Mouse (Mus musculus): Measurements from ENCODE around the gene 1700025C18Rik. TPM values are rescaled to one million over a fixed set of nuclear protein-coding genes. Genes with fewer than 3 reads are reported as not detected.

Gene 1700025C18Rik
- polyA plus RNA-seq, 1 experiment = not detected

DNA sequence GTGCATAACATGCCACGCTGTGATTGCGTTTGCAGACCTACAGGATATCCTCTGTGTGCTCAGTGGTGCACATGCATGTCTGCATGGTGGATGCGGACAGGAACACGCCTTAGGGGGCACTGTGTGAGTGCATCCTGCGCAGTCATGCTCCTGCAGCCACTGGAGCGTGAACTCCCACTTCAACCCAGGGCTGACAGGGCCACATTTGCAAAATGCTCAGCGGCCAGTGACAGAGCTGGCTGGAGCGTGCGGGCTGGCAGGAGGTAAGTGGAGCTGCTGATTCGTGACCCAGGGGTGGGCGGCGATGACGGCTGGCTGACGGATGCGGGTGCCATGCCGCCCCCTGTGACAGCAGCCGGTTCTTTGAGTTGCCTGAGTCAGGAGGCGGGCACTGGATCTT is 16.0 kb upstream of the 1700025C18Rik start:
- no peak overlapping the region for H3K27ac ChIP-seq (ENCODE audit: insufficient read depth, low read length)
- H3K4me3 ChIP-seq (ENCODE audit: insufficient read depth, low read length) = no peak overlapping the region
- no peaks in the 10 kb centered on the region for H3K4me1 ChIP-seq (ENCODE audit: control insufficient read depth, insufficient read depth, low read length)
- no peak for TF ChIP-seq CTCF (IDR thresholded peaks at IDR 0.05; ENCODE audit: borderline replicate concordance, insufficient read depth, low read length)
- TF ChIP-seq POLR2A (IDR thresholded peaks at IDR 0.05; ENCODE audit: low read depth, low read length) = no peak

GRCm38 (mm10) chr2:165105513-165106079 is 15.0 kb upstream of the 1700025C18Rik start:
- Histone ChIP-seq H3K4me1 (ENCODE audit: control insufficient read depth, insufficient read depth, low read length) (no peaks in the 10 kb centered on the region), H3K4me3 (ENCODE audit: insufficient read depth, low read length) (no peak overlapping the region), H3K27ac (ENCODE audit: insufficient read depth, low read length) (no peak overlapping the region)
- TF ChIP-seq CTCF (IDR thresholded peaks at IDR 0.05; ENCODE audit: borderline replicate concordance, insufficient read depth, low read length) (no peak), POLR2A (IDR thresholded peaks at IDR 0.05; ENCODE audit: low read depth, low read length) (no peak)

GRCm38 (mm10) chr2:165102920-165103319 is 12.4 kb upstream of the 1700025C18Rik start:
- Histone ChIP-seq H3K4me1 (ENCODE audit: control insufficient read depth, insufficient read depth, low read length) (no peaks in the 10 kb centered on the region), H3K27ac (ENCODE audit: insufficient read depth, low read length) (no peak overlapping the region), H3K4me3 (ENCODE audit: insufficient read depth, low read length) (no peak overlapping the region)
- no peak for TF ChIP-seq POLR2A (IDR thresholded peaks at IDR 0.05; ENCODE audit: low read depth, low read length)

GRCm38 (mm10) chr2:165100749-165101148 is 10.2 kb upstream of the 1700025C18Rik start:
- H3K27ac ChIP-seq (ENCODE audit: insufficient read depth, low read length) = no peak overlapping the region
- no peak overlapping the region for H3K4me3 ChIP-seq (ENCODE audit: insufficient read depth, low read length)
- no peak for TF ChIP-seq CTCF (IDR thresholded peaks at IDR 0.05; ENCODE audit: borderline replicate concordance, insufficient read depth, low read length)
- no peak for TF ChIP-seq POLR2A (IDR thresholded peaks at IDR 0.05; ENCODE audit: low read depth, low read length)
- H3K4me1 ChIP-seq (ENCODE audit: control insufficient read depth, insufficient read depth, low read length) = no peaks in the 10 kb centered on the region

DNA sequence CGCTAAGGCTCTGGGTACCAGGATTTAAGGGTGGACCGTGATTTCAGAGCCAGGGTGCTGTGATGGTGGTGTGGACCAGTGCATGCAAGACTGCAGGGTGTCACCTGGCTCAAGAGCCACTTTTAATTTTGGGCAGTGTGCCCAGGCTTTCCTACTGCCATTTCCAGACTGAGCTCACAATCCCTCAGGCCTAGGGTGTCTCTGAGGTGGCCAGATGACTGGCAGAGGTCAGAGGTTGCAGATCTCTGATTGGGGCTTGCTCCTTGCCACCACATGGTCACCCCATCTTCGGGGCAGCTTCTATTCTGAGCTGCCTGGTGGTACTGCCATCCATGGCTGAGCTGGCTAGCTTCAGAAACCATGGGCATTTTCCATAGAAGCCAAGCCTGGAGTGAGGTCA is 8.3 kb upstream of the 1700025C18Rik start:
- TF ChIP-seq POLR2A (IDR thresholded peaks at IDR 0.05; ENCODE audit: low read depth, low read length) (no peak), CTCF (IDR thresholded peaks at IDR 0.05; ENCODE audit: borderline replicate concordance, insufficient read depth, low read length) (no peak)
- no peak overlapping the region for H3K4me3 ChIP-seq (ENCODE audit: insufficient read depth, low read length)
- no peak overlapping the region for H3K27ac ChIP-seq (ENCODE audit: insufficient read depth, low read length)
- no peaks in the 10 kb centered on the region for H3K4me1 ChIP-seq (ENCODE audit: control insufficient read depth, insufficient read depth, low read length)

- no peaks in the 10 kb centered on the region for H3K4me1 ChIP-seq (ENCODE audit: control insufficient read depth, insufficient read depth, low read length)
- TF ChIP-seq POLR2A (IDR thresholded peaks at IDR 0.05; ENCODE audit: low read depth, low read length) (no peak), CTCF (IDR thresholded peaks at IDR 0.05; ENCODE audit: borderline replicate concordance, insufficient read depth, low read length) (no peak)
- H3K27ac ChIP-seq (ENCODE audit: insufficient read depth, low read length) = no peak overlapping the region
- H3K4me3 ChIP-seq (ENCODE audit: insufficient read depth, low read length) = no peak overlapping the region
These were observed 5.8 kb upstream of the 1700025C18Rik start for GRCm38 (mm10) chr2:165096367-165096766.

DNA sequence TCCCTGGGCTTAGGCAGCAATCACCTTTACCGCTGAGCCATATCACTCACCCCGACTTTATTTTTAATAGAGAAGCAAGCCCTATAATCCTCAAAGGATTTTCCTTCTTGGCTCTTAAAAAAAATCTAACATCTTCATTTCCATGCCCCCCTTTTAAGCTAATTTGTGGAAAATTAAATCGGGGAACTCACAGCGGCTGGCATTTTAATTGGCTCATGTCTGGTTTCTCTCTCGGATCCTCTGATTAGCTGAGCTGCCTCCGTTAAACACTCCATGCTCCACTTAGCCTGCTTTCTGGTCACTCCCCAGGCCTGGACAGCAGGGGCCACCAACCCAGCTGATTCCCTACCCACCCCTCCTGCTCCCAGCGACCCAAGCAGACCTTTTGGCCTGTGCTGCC is 1.8 kb upstream of the 1700025C18Rik start:
- no peaks in the 10 kb centered on the region for H3K4me1 ChIP-seq (ENCODE audit: control insufficient read depth, insufficient read depth, low read length)
- no peak overlapping the region for H3K4me3 ChIP-seq (ENCODE audit: insufficient read depth, low read length)
- no peak for TF ChIP-seq POLR2A (IDR thresholded peaks at IDR 0.05; ENCODE audit: low read depth, low read length)
- TF ChIP-seq CTCF (IDR thresholded peaks at IDR 0.05; ENCODE audit: borderline replicate concordance, insufficient read depth, low read length) = no peak
- no peak overlapping the region for H3K27ac ChIP-seq (ENCODE audit: insufficient read depth, low read length)

DNA sequence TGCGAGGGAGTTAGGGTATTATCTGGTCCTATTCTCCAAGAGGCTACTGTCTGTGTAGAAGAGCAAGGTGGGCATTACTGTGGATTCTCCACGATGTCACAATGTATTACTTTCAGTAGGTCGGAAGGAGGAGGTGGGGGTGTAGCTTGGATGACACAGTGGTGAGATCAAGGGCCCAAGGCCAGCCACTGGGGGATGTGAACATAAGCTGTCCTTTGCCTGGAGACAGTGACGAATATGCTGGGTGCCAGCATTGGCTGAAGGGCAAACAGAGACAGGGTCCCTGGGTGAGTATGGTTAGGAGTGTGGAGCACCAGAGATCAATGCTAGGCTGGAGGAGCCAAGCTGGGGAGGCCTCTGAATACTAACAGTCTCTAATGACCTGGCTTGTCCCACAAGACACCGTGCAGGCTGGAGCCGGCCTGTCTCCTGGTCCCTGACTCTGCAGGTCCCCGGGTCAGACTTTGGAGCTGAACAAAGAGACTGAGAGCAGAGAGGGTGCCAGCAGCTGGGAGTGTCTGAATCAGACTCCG is 949 bp upstream of the 1700025C18Rik start:
- H3K27ac ChIP-seq (ENCODE audit: insufficient read depth, low read length) = no peak overlapping the region
- no peaks in the 10 kb centered on the region for H3K4me1 ChIP-seq (ENCODE audit: control insufficient read depth, insufficient read depth, low read length)
- TF ChIP-seq CTCF (IDR thresholded peaks at IDR 0.05; ENCODE audit: borderline replicate concordance, insufficient read depth, low read length) = no peak
- no peak for TF ChIP-seq POLR2A (IDR thresholded peaks at IDR 0.05; ENCODE audit: low read depth, low read length)
- H3K4me3 ChIP-seq (ENCODE audit: insufficient read depth, low read length) = no peak overlapping the region

DNA sequence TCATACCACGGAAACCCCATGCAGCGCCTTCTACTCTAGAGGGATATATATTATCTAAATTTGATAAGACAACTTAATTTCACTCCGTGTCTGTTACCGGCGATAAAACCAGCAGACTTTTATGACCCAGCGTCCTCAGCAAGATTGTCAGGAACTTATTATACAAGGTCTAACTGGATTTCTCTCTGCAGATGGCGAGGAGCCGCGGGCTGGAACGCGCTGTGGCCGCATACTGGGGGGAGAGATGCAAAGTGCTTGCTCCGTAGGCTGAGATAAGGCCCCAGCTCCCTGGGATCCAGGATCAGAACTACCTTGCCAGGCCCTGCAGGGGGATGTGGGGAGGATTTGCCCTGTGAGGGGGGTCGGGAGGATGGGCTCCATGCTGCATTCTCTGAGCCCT is 1.1 kb downstream of the 1700025C18Rik start:
- H3K4me1 ChIP-seq (ENCODE audit: control insufficient read depth, insufficient read depth, low read length) = no peaks in the 10 kb centered on the region
- no peak overlapping the region for H3K4me3 ChIP-seq (ENCODE audit: insufficient read depth, low read length)
- no peak overlapping the region for H3K27ac ChIP-seq (ENCODE audit: insufficient read depth, low read length)
- no peak for TF ChIP-seq CTCF (IDR thresholded peaks at IDR 0.05; ENCODE audit: borderline replicate concordance, insufficient read depth, low read length)
- no peak for TF ChIP-seq POLR2A (IDR thresholded peaks at IDR 0.05; ENCODE audit: low read depth, low read length)

- no peaks in the 10 kb centered on the region for H3K4me1 ChIP-seq (ENCODE audit: control insufficient read depth, insufficient read depth, low read length)
- TF ChIP-seq POLR2A (IDR thresholded peaks at IDR 0.05; ENCODE audit: low read depth, low read length) (no peak), CTCF (IDR thresholded peaks at IDR 0.05; ENCODE audit: borderline replicate concordance, insufficient read depth, low read length) (no peak)
- no peak overlapping the region for H3K27ac ChIP-seq (ENCODE audit: insufficient read depth, low read length)
- no peak overlapping the region for H3K4me3 ChIP-seq (ENCODE audit: insufficient read depth, low read length)
These were observed 3.9 kb downstream of the 1700025C18Rik start for GRCm38 (mm10) chr2:165086634-165087033.

Measured in embryonic fibroblast, embryonic 13.5 days (primary cell).